In the genomic region with DNA sequence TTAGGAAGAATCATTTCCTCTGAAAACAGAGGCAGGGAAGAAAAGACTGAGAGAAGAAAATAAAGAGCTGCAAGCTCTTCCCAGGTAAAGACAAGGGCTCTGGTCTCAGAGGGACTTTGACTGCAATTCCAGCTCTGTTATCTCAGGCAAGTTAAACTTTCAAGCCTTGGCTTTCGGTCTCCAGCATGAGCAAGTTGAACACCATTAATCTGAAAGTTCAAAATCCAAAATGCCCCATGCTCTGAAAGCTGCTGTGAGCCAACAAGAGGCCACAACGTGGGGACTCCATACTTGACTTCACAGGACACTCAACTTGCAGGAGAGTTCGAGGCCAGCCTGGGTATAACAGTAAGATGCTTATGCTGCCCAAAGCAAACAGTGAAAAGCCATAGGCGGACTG, we compare ENCODE assay signal across 24 mouse cellular contexts. TPM values are rescaled to one million over a fixed set of nuclear protein-coding genes. Genes with fewer than 3 reads are reported as not detected.
DNase-seq lines count a peak whose midpoint lies in the region; ATAC-seq and TF ChIP-seq lines count a peak whose summit lies in the region.
"Had no signal": no experiment of that assay in that cellular context is flagged by ENCODE, and none has a peak within 500 bp of the region (broad histone marks: within the 10 kb centered on the region; RNA-seq: fewer than 3 reads in every experiment).

No protein-coding gene starts in this region.

- TF ChIP-seq CTCF in kidney, adult 2 months (conservative IDR thresholded peaks at IDR 0.05; ENCODE audit: insufficient read depth, insufficient read length, low read depth, low read length), result no peak
- no peak for TF ChIP-seq CTCF in intestine, postnatal 0 days (IDR thresholded peaks at IDR 0.05; ENCODE audit: low read depth)

- no peaks in the 10 kb centered on the region for H3K36me3 ChIP-seq in kidney, adult 2 months (ENCODE audit: control insufficient read depth, insufficient read depth, low read length)
- H3K36me3 ChIP-seq in intestine, embryonic 15.5 days, result no peaks in the 10 kb centered on the region
- H3K36me3 ChIP-seq in intestine, postnatal 0 days (ENCODE audit: control insufficient read depth, insufficient read depth), result no peaks in the 10 kb centered on the region
- H3K36me3 ChIP-seq in hindbrain, embryonic 11.5 days (ENCODE audit: control insufficient read depth, insufficient read depth, low read length), result no peaks in the 10 kb centered on the region

- H3K4me1 ChIP-seq in kidney, adult 2 months (ENCODE audit: control insufficient read depth, insufficient read depth, low read length), result peaks cover 11% of the 10 kb centered on the region; the same call in 1 of the 2 replicates
- H3K4me1 ChIP-seq in intestine, embryonic 15.5 days (replicated peaks), result 0 out of 2 replicates have a peak, but pooled peaks cover 16% of the 10 kb centered on the region
- 0 out of 2 replicates have a peak, but pooled peaks cover 14% of the 10 kb centered on the region for H3K4me1 ChIP-seq in intestine, postnatal 0 days (replicated peaks; ENCODE audit: control insufficient read depth, insufficient read depth, low read length)
- H3K4me1 ChIP-seq in hindbrain, embryonic 11.5 days (replicated peaks; ENCODE audit: control insufficient read depth, insufficient read depth, low read length), result 0 out of 2 replicates have a peak, but pooled peaks cover 3% of the 10 kb centered on the region

- no peak for ATAC-seq in intestine, embryonic 15.5 days
- 0 out of 2 replicates have a peak, but pooled peaks have one; percentile 4 for ATAC-seq in intestine, postnatal 0 days
- no peak for ATAC-seq in hindbrain, embryonic 11.5 days (ENCODE audit: low FRiP score)
- ATAC-seq: forebrain, embryonic 15.5 days; hindbrain, embryonic 16.5 days; Patski had no signal

- no peaks in the 10 kb centered on the region for H3K27me3 ChIP-seq in kidney, adult 2 months (replicated peaks; ENCODE audit: control insufficient read depth, insufficient read depth, low read length)
- H3K27me3 ChIP-seq in intestine, embryonic 15.5 days (replicated peaks), result no peaks in the 10 kb centered on the region
- H3K27me3 ChIP-seq in intestine, postnatal 0 days (replicated peaks; ENCODE audit: control insufficient read depth, insufficient read depth, low read length), result no peaks in the 10 kb centered on the region
- no peaks in the 10 kb centered on the region for H3K27me3 ChIP-seq in hindbrain, embryonic 11.5 days (ENCODE audit: control insufficient read depth, insufficient read depth, low read length)
- H3K27me3 ChIP-seq: CH12.LX; embryonic facial prominence, embryonic 13.5 days; forebrain, embryonic 12.5 days; forebrain, embryonic 15.5 days; hindbrain, embryonic 13.5 days; Patski had no signal

- 0 out of 2 replicates have a peak overlapping the region, but pooled peaks have one; percentile 24 for H3K4me2 ChIP-seq in intestine, embryonic 15.5 days (replicated peaks)
- H3K4me2 ChIP-seq in intestine, postnatal 0 days (replicated peaks; ENCODE audit: low read depth), result peak overlapping the region; percentile 76
- H3K4me2 ChIP-seq in hindbrain, embryonic 11.5 days (replicated peaks; ENCODE audit: low read depth, low read length), result no peak overlapping the region
- H3K4me2 ChIP-seq: embryonic facial prominence, embryonic 13.5 days; forebrain, embryonic 12.5 days; forebrain, embryonic 15.5 days; heart, embryonic 11.5 days; hindbrain, embryonic 13.5 days had no signal

- WGBS in kidney, adult 2 months, result 60% methylated on average over 4 of the region's 4 CpGs
- 70% methylated on average over 4 of the region's 4 CpGs for WGBS in intestine, embryonic 15.5 days
- 37% methylated on average over 4 of the region's 4 CpGs for WGBS in intestine, postnatal 0 days
- 90% methylated on average over 4 of the region's 4 CpGs for WGBS in hindbrain, embryonic 11.5 days

- DNase-seq in kidney, adult 2 months, result peak; percentile 37
- DNase-seq in kidney, postnatal 14 days, result no peak
- no peak for DNase-seq in hindbrain, embryonic 11.5 days (ENCODE audit: low spot score)
- DNase-seq in layer of hippocampus, postnatal 25 days (ENCODE audit: extremely low spot score in 1 of 2, low spot score in 1 of 2), result no peak
- DNase-seq: adrenal gland, postnatal 10 days; adrenal gland, postnatal 36 days; B cell, adult 2 months; cerebellum, adult 18-20 months; cerebellum, adult 9-10 months; cerebellum, postnatal 25 days; gastrocnemius, postnatal 25 days; heart, adult 2 months had no signal

- H3K9ac ChIP-seq in intestine, embryonic 15.5 days, result no peak overlapping the region
- no peak overlapping the region for H3K9ac ChIP-seq in intestine, postnatal 0 days (ENCODE audit: low read depth, low read length)
- no peak overlapping the region for H3K9ac ChIP-seq in hindbrain, embryonic 11.5 days (ENCODE audit: low read depth, low read length)
- H3K9ac ChIP-seq: embryonic facial prominence, embryonic 13.5 days; forebrain, embryonic 12.5 days; forebrain, embryonic 15.5 days; hindbrain, embryonic 13.5 days had no signal

- H3K4me3 ChIP-seq in kidney, adult 2 months (ENCODE audit: insufficient read depth, low read depth, low read length), result no peak overlapping the region
- H3K4me3 ChIP-seq in intestine, embryonic 15.5 days (replicated peaks), result no peak overlapping the region
- H3K4me3 ChIP-seq in intestine, postnatal 0 days (ENCODE audit: low read depth, low read length), result no peak overlapping the region
- no peak overlapping the region for H3K4me3 ChIP-seq in hindbrain, embryonic 11.5 days (ENCODE audit: low read depth, low read length)
- H3K4me3 ChIP-seq: embryonic facial prominence, embryonic 13.5 days; erythroblast, embryonic 14.5 days; forebrain, embryonic 12.5 days; forebrain, embryonic 15.5 days; heart, adult 2 months; hindbrain, embryonic 13.5 days had no signal

- TF ChIP-seq POLR2A in kidney, adult 2 months (IDR thresholded peaks at IDR 0.05; ENCODE audit: low read depth, low read length), result no peak

- no peaks in the 10 kb centered on the region for H3K9me3 ChIP-seq in intestine, embryonic 15.5 days
- H3K9me3 ChIP-seq in intestine, postnatal 0 days (ENCODE audit: control insufficient read depth), result no peaks in the 10 kb centered on the region
- H3K9me3 ChIP-seq in hindbrain, embryonic 11.5 days (ENCODE audit: control insufficient read depth, low read length), result no peaks in the 10 kb centered on the region
- H3K9me3 ChIP-seq: embryonic facial prominence, embryonic 13.5 days; forebrain, embryonic 12.5 days; forebrain, embryonic 15.5 days; G1E; hindbrain, embryonic 13.5 days had no signal

- H3K27ac ChIP-seq in kidney, adult 2 months (ENCODE audit: insufficient read depth, low read depth, low read length), result no peak overlapping the region
- peak overlapping the region; percentile 60 for H3K27ac ChIP-seq in intestine, embryonic 15.5 days
- H3K27ac ChIP-seq in intestine, postnatal 0 days (ENCODE audit: low read depth, low read length), result peak overlapping the region; percentile 84
- no peak overlapping the region for H3K27ac ChIP-seq in hindbrain, embryonic 11.5 days (ENCODE audit: low read depth, low read length)
- H3K27ac ChIP-seq: embryonic facial prominence, embryonic 13.5 days; forebrain, embryonic 12.5 days; forebrain, embryonic 15.5 days; heart, adult 2 months; hindbrain, embryonic 13.5 days had no signal

RNA-seq across cellular contexts. Expression of gene Ap1ar, which starts 3.3 kb away (rescaled TPM):
- polyA plus RNA-seq in kidney, adult 2 months (2012; rRNA removed), result 36.7 and 37.1 TPM in 2 replicates
- 97.5 and 105 TPM in 2 replicates for polyA plus RNA-seq in intestine, embryonic 15.5 days (2015; fragmentation: Nextera tagmentation; extraction: Ambion mirVana)
- 99.6 and 108 TPM in 2 replicates for polyA plus RNA-seq in intestine, postnatal 0 days (2015; fragmentation: Nextera tagmentation; extraction: Ambion mirVana)
- polyA plus RNA-seq in hindbrain, embryonic 11.5 days (2014; fragmentation: Nextera tagmentation; extraction: Ambion mirVana), result 71.9 and 77.9 TPM in 2 replicates
- 10 to 100 TPM; 74.9 to 77.4 TPM for total RNA-seq in layer of hippocampus, postnatal 25 days (2021)

RNA-seq across cellular contexts. Expression of gene Tifa, which starts 44.4 kb away (rescaled TPM):
- 2.9 and 4.1 TPM in 2 replicates for polyA plus RNA-seq in kidney, adult 2 months (2012; rRNA removed)
- polyA plus RNA-seq in intestine, embryonic 15.5 days (2015; fragmentation: Nextera tagmentation; extraction: Ambion mirVana), result 24.1 and 24.7 TPM in 2 replicates
- polyA plus RNA-seq in intestine, postnatal 0 days (2015; fragmentation: Nextera tagmentation; extraction: Ambion mirVana), result 63.0 and 71.8 TPM in 2 replicates
- polyA plus RNA-seq in hindbrain, embryonic 11.5 days (2014; fragmentation: Nextera tagmentation; extraction: Ambion mirVana), result 4.5 and 4.7 TPM in 2 replicates
- total RNA-seq in layer of hippocampus, postnatal 25 days (2021), result 1 to 10 TPM; 6.3 to 6.5 TPM

RNA-seq across cellular contexts. Expression of gene Alpk1, which starts 53.7 kb away (rescaled TPM):
- polyA plus RNA-seq in kidney, adult 2 months (2012; rRNA removed), result 1.4 and 2.1 TPM in 2 replicates
- 2.1 and 2.5 TPM in 2 replicates for polyA plus RNA-seq in intestine, embryonic 15.5 days (2015; fragmentation: Nextera tagmentation; extraction: Ambion mirVana)
- 0.85 and 1.6 TPM in 2 replicates for polyA plus RNA-seq in intestine, postnatal 0 days (2015; fragmentation: Nextera tagmentation; extraction: Ambion mirVana)
- polyA plus RNA-seq in hindbrain, embryonic 11.5 days (2014; fragmentation: Nextera tagmentation; extraction: Ambion mirVana), result 1.2 and 1.3 TPM in 2 replicates
- total RNA-seq in layer of hippocampus, postnatal 25 days (2021), result 1 to 10 TPM; 6.7 to 9.6 TPM
- polyA plus RNA-seq: erythroblast, embryonic 14.5 days had no signal

Comparison
In these comparisons a context has a peak if more than half of its experiments do, and no peak if none do; other contexts are left out.
1. H3K27ac ChIP-seq: peak in intestine, embryonic 15.5 days (single experiment) and intestine, postnatal 0 days (single experiment); none in kidney, adult 2 months (single experiment) and hindbrain, embryonic 11.5 days (single experiment).